Mouse (Mus musculus) heart, adult 2 months (tissue): ENCODE measurements around the gene C1qtnf9.

Experiments used
- CTCF ChIP-seq: fragments of 200-600 bp; IDR thresholded peaks from 2 replicates; pipeline ENCODE4 v1.8.1; 2022; ENCODE audit warnings: antibody characterized with exemption, mild to moderate bottlenecking, moderate library complexity
- EP300 ChIP-seq: fragments of 200-500 bp; IDR thresholded peaks from 2 replicates; pipeline ENCODE4 v1.6.1; 2011; ENCODE audit warnings: low read depth, low read length, control low read depth; ENCODE audit not compliant: insufficient read depth
- POLR2A ChIP-seq: fragments of 200-500 bp; IDR thresholded peaks from 2 replicates; pipeline ENCODE4 v1.6.1; 2011; ENCODE audit warnings: mild to moderate bottlenecking, low read depth, low read length, control low read depth; ENCODE audit not compliant: insufficient read depth

DNA sequence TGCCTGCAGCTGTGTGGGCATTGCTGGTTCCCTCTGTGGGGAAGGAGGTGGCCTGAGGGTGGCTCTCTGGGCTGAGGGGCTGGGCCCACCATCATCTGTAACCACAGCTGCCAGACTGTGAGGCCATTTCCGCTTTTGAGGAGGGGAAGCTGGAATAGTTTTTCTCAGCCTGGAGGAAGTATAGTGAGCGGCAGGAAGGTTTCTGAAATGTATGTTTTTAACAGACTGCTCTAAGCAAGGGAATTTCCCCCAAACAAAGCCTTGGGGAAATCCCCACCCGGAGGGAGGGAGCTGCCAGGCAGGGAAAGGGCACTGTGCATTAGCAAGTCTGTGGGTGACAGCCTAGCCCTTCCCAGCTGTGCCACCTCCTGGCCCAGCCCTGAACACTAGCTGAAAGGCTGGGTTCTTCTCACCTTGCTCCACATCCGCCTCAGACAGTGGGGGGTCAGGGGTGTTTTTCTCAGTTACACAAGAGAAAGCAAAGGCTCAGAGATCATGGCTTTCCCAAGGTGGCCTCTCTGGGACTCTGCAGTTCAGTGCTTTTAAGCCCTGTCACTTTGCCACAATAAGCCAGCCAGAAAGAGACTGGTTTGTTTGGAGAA, 31.2 kb upstream of the C1qtnf9 start:
- TF ChIP-seq CTCF (peak; percentile 33; the same call in 1 of the 2 replicates), EP300 (no peak), POLR2A (no peak)
